Mouse (Mus musculus) spleen, adult 2 months (tissue): Measurements from ENCODE around the gene Ccdc121. TPM values are rescaled to one million over a fixed set of nuclear protein-coding genes. Genes with fewer than 3 reads are reported as not detected.

Experiments
- DNase-seq, 2 experiments: peaks; one replicate each; pipeline versions ENCODE4 v3.0.0 to v3.0.0-alpha.2; 2012 to 2021; ENCODE audit warnings: low spot score in 2 of 2, low read depth in 1 of 2
- H3K27ac ChIP-seq: fragments of 200-500 bp; 2 replicates; pipeline ENCODE4 v1.5.1; 2012; ENCODE audit warnings: low read length, inconsistent platforms; ENCODE audit not compliant: insufficient read depth
- H3K27me3 ChIP-seq: fragments of 200-500 bp; 2 replicates; pipeline ENCODE4 v1.6.1; 2012; ENCODE audit warnings: mild to moderate bottlenecking, moderate library complexity, low read length, inconsistent platforms; ENCODE audit not compliant: control insufficient read depth, insufficient read depth
- H3K36me3 ChIP-seq: fragments of 200-500 bp; 2 replicates; pipeline ENCODE4 v1.6.1; 2012; ENCODE audit warnings: mild to moderate bottlenecking, low read length, inconsistent platforms; ENCODE audit not compliant: control insufficient read depth, insufficient read depth
- H3K4me1 ChIP-seq: fragments of 200-500 bp; 2 replicates; pipeline ENCODE4 v1.6.1; 2011; ENCODE audit warnings: inconsistent platforms; ENCODE audit not compliant: control insufficient read depth, insufficient read depth, insufficient read length
- H3K4me3 ChIP-seq: fragments of 200-500 bp; 2 replicates; pipeline ENCODE4 v1.5.1; 2011; ENCODE audit warnings: mild to moderate bottlenecking, inconsistent platforms; ENCODE audit not compliant: insufficient read depth, insufficient read length; ENCODE audit errors: extremely low read depth
- CTCF ChIP-seq: fragments of 200-500 bp; IDR thresholded peaks from 2 replicates; pipeline ENCODE4 v1.5.1; 2011; ENCODE audit warnings: mild to moderate bottlenecking, inconsistent platforms; ENCODE audit not compliant: insufficient read depth, insufficient read length, insufficient replicate concordance; ENCODE audit errors: extremely low read depth
- POLR2A ChIP-seq: fragments of 200-500 bp; IDR thresholded peaks from 2 replicates; pipeline ENCODE4 v1.6.1; 2011; ENCODE audit warnings: low read depth, low read length, inconsistent platforms
- WGBS: fragments of 180-500 bp; shearing (Covaris S2); methylation state at CpG from one replicate; pipeline ENCODE4 v1.1.7; 2018; 5-methylcytosine and 5-hydroxymethylcytosine counted together
- polyA plus RNA-seq: library from polyadenylated mRNA; depleted of rRNA; stranded (reverse); fragments of >200 nt; gene quantifications from 2 replicates; pipeline ENCODE4 v1.2.3, GENCODE M21; 2012

Ccdc121 gene
- polyA plus RNA-seq, 1 experiment = not detected

DNA sequence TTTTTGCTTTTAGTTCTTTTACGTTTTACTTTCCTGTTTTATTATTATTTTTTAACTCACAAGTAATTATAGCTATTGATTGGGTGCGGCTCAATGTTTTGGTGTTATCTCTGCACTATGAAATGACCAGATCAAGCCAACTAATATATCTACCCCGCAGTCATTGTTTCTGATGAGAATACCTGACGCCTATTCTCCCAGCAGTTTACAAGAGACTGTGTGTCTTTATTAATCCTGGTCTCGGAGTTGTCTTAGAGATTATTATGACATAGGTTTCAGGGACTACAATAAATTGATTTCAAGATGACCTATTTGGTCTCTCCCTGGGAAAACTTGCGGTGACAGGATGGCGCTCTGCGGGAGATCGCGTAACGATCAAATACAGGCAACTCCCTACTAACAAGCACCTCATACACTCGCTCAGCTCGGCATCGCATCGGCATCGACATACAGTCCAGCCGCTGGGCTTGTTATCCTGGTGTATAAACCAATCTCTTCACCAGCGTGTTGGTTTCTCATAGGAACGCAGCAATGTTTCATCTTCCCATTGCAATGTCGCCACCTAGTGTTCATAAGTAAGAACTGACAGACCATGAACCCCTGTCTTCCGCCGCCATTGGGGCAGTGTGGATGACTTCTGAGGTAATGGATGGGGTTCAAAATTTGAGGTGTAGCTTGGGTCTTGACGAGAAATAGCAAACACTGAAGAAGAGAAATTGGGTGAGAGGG is 34.0 kb upstream of the Ccdc121 start:
- peak; percentile 25 for DNase-seq
- WGBS = 35% methylated on average over 23 of the region's 23 CpGs

DNA sequence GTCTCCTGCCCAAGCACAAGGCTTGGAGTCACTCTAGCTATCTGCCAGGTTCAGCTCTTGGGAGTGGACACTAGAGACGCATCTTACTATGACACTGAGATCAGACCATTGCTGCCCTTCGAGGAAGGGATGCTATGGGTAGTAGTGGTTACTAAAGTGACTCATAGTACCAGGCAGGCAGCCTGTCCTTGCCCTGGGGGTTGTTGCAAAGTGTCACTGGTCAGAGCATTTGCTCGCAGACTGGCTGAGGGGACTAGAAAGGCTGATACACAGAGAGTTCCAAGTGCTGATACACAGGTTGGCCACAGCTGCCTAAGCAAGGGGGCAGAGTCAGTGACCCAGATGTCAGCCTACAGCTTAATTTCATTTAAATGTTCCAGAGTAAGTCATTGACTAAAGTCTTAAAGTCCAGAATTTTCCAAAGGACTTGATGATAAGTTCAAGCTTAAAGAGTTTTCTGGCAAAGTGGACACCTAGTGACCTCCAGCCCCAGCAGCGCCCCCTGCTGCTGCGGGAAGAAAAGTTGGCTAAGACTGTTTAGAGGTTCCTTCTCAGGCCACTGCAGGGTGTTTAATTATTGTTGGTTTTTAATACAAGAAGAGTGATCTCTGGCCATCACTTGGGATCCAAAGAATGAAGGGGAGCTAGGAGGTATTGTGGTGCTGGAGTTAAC is 32.6 kb upstream of the Ccdc121 start:
- no peak for TF ChIP-seq POLR2A
- TF ChIP-seq CTCF = no peak
- Histone ChIP-seq H3K27me3 (no peaks in the 10 kb centered on the region), H3K4me1 (no peaks in the 10 kb centered on the region), H3K4me3 (no peak overlapping the region), H3K36me3 (no peaks in the 10 kb centered on the region), H3K27ac (no peak overlapping the region)
- no peak for DNase-seq
- WGBS = 76% methylated on average over 5 of the region's 5 CpGs

More for the DNA sequence above, 34.0 kb upstream of the Ccdc121 start:
- Histone ChIP-seq H3K27ac (no peak overlapping the region), H3K4me1 (no peaks in the 10 kb centered on the region), H3K36me3 (no peaks in the 10 kb centered on the region), H3K4me3 (no peak overlapping the region), H3K27me3 (no peaks in the 10 kb centered on the region)
- no peak for TF ChIP-seq POLR2A
- peak; percentile 68; the same call in 1 of the 2 replicates for TF ChIP-seq CTCF

DNA sequence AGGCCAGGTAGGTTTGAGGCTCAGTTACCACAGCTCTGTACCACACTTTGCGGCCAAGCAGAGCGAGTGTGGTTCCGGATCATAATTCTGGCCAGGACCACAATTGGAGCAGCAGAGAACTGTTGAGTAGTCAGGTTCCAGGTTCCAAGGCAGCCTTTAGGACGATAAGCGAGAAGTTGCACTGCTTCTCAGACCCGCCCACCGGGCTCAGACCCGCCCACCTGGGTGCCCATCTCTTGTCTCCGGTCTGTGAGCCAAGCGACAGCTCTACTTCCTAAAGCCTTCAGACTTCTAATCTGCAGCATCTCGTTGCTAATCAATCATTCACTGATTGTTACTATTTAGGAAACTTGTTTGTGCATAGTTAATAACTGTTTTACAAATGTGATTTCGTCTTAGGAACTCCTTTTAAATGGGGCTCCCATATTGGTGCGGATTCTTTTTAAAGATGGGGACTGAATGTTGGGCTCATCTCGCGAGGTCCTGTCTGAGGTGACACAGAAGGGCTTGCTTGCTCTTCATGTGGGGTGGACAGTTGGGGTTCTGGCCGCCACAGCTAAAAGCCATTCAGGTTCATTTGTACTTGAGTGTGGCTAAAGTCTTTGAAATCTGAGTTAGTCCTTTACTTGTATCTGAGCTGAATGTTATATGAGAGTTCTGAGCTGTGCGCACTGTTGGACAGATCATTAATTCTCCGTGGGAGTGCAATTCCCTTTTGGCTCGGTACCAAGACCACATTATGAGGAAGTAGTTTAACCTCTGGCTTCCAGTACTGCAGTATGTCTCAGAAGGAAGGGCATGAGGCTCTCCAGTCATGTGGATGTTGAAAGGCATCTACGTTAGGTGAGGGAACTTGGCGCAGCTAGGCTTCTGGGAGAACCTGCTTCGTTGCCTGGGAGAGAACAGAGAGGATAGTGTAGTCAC is 28.9 kb upstream of the Ccdc121 start:
- no peak overlapping the region for H3K27ac ChIP-seq
- no peaks in the 10 kb centered on the region for H3K27me3 ChIP-seq
- DNase-seq = no peak

DNA sequence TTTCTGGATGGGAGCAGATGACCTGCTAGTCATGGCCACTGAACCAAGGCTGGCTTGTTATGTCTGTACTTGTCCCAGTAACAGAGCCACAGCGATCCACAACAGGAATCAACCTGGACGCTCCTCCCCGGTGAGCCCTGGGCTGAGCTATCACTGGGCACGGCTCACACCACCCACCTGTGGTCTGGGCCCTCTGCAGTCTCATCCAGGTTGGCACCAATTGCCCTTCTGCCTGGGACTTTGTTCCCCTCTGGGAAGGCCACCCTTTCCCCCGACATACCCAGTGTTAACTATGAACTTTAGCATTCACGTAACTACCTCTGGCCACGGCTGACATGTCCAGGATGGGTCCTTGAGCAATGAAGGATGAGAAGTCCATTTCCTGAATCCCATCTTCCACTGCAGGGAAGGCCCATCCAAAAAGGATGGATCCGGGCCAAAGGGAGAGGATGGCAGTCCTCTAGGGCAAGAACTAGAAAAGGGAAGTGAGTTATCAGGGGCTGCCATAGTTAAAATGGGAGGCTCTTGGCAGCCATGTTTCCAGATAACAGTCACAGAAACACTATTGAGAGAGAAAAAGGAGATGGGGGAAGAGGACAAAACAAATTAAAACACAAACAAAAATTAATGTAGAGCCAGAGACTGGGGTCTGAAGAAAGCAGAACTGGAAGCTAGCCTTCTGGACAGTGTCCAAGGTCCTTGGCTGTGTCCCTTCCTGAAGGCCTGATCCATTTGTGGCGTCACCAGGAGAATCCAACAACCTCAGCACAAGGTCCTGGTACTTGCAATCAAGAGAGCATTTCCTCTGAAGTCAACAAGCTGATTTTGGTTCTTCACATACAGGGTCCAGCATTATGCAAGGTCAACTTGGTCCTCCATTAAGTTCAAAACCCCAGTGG is 26.6 kb upstream of the Ccdc121 start:
- TF ChIP-seq POLR2A = no peak
- TF ChIP-seq CTCF = no peak
- Histone ChIP-seq H3K36me3 (no peaks in the 10 kb centered on the region), H3K4me3 (no peak overlapping the region), H3K4me1 (no peaks in the 10 kb centered on the region), H3K27me3 (no peaks in the 10 kb centered on the region), H3K27ac (no peak overlapping the region)
- no peak for DNase-seq
- 90% methylated on average over 9 of the region's 9 CpGs for WGBS

More for the DNA sequence above, 28.9 kb upstream of the Ccdc121 start:
- TF ChIP-seq POLR2A = no peak
- TF ChIP-seq CTCF = no peak
- Histone ChIP-seq H3K36me3 (no peaks in the 10 kb centered on the region), H3K4me1 (no peaks in the 10 kb centered on the region), H3K4me3 (no peak overlapping the region)
- WGBS = 37% methylated on average over 22 of the region's 22 CpGs

DNA sequence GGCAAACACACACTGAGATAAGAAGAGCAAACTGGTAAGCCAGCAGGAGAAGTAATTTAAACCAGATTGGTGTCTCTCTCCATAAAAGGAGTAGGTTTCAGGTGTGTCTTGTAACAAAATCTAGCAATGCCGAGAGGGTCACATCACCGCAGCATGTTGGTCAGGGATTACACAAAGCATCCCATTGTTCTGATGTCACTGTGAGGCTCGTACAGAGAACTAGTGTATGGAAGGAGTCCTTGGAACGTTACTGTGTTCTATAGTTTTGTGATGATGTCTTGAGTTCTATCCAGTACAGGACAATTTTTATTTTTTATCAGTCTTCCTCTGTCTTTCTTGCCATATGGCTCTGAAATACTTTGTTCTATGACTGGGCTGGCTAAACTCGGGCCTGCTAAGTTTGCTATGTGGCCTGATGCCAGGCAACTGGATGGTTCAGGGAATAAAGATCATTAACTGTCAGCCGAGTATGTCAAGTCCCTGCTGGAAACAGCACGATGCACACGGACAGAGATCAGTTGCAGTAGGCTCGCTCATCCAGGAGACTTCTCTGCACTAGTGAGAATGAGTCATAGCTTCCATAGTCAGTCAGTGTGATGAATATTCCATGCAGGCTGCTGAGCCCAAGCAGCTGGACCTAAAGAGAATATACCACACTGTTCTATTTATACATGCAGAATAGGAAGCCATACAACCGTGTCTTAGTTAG is 24.1 kb upstream of the Ccdc121 start:
- TF ChIP-seq CTCF = no peak
- TF ChIP-seq POLR2A = no peak
- no peaks in the 10 kb centered on the region for H3K27me3 ChIP-seq
- WGBS = 81% methylated on average over 10 of the region's 10 CpGs
- no peaks in the 10 kb centered on the region for H3K36me3 ChIP-seq
- no peak overlapping the region for H3K4me3 ChIP-seq
- no peaks in the 10 kb centered on the region for H3K4me1 ChIP-seq
- no peak overlapping the region for H3K27ac ChIP-seq
- no peak for DNase-seq
